Mouse (Mus musculus) liver, embryonic 12.5 days (tissue): Measurements from ENCODE around the gene Ngb. TPM values are rescaled to one million over a fixed set of nuclear protein-coding genes. Genes with fewer than 3 reads are reported as not detected.

ENCODE experiments used
- ATAC-seq: fragments of 200-750 bp; cut with Nextera tagmentation; 2 replicates; pipeline ENCODE4 v1.8.0; 2017; ENCODE audit warnings: moderate number of reproducible peaks, mild to moderate bottlenecking, moderate library complexity
- H3K27ac ChIP-seq: fragments of 300-500 bp; sonication (generic); 2 replicates; pipeline ENCODE4 v1.5.1; 2016; ENCODE audit warnings: mild to moderate bottlenecking
- H3K27me3 ChIP-seq: fragments of 300-500 bp; sonication (generic); replicated peaks from 2 replicates; pipeline ENCODE4 v1.6.1; 2016; ENCODE audit warnings: mild to moderate bottlenecking, moderate library complexity
- H3K36me3 ChIP-seq: fragments of 300-500 bp; sonication (generic); 2 replicates; pipeline ENCODE4 v1.6.1; 2016; ENCODE audit warnings: mild to moderate bottlenecking, moderate library complexity
- H3K4me1 ChIP-seq: fragments of 300-500 bp; sonication (generic); 2 replicates; pipeline ENCODE4 v1.6.1; 2016
- H3K4me2 ChIP-seq: fragments of 300-500 bp; sonication (generic); 2 replicates; pipeline ENCODE4 v1.6.1; 2016; ENCODE audit warnings: mild to moderate bottlenecking, moderate library complexity
- H3K4me3 ChIP-seq: fragments of 300-500 bp; sonication (generic); 2 replicates; pipeline ENCODE4 v1.5.1; 2016; ENCODE audit warnings: mild to moderate bottlenecking, moderate library complexity
- H3K9ac ChIP-seq: fragments of 300-500 bp; sonication (generic); 2 replicates; pipeline ENCODE4 v1.6.1; 2016; ENCODE audit warnings: mild to moderate bottlenecking, moderate library complexity
- H3K9me3 ChIP-seq: fragments of 300-500 bp; sonication (generic); replicated peaks from 2 replicates; pipeline ENCODE4 v1.6.1; 2016; ENCODE audit warnings: mild to moderate bottlenecking, moderate library complexity
- WGBS: fragments of 180-500 bp; shearing (Covaris S2); methylation state at CpG from one replicate; pipeline ENCODE4 v1.1.7; 2016; ENCODE audit not compliant: insufficient replicate concordance; 5-methylcytosine and 5-hydroxymethylcytosine counted together
- polyA plus RNA-seq: library from polyadenylated mRNA; unstranded; fragments of >200 nt; fragmentation: Nextera tagmentation; extraction: Ambion mirVana; gene quantifications from 2 replicates; pipeline ENCODE4 v1.2.1, GENCODE M21; 2016

Gene Ngb
- polyA plus RNA-seq, 1 experiment from 2014 or later, result 0.17 TPM

GRCm38 (mm10) chr12:87089701-87090100 lies 12.6 kb downstream of the Ngb start:
- no peak overlapping the region for H3K4me2 ChIP-seq
- 71% methylated on average over 2 of the region's 2 CpGs for WGBS
- no peak overlapping the region for H3K27ac ChIP-seq
- no peaks in the 10 kb centered on the region; the same call in 1 of the 2 replicates for H3K27me3 ChIP-seq
- H3K9me3 ChIP-seq, result no peaks in the 10 kb centered on the region
- no peak for ATAC-seq
- no peak overlapping the region for H3K4me3 ChIP-seq
- no peaks in the 10 kb centered on the region for H3K36me3 ChIP-seq
- peaks cover 15% of the 10 kb centered on the region; the same call in 1 of the 2 replicates for H3K4me1 ChIP-seq
- H3K9ac ChIP-seq, result no peak overlapping the region

- H3K9ac ChIP-seq, result no peak overlapping the region
- 63% methylated on average over 4 of the region's 4 CpGs for WGBS
- no peak overlapping the region for H3K4me2 ChIP-seq
- no peak for ATAC-seq
- H3K36me3 ChIP-seq, result no peaks in the 10 kb centered on the region
- no peak overlapping the region for H3K4me3 ChIP-seq
- H3K9me3 ChIP-seq, result no peaks in the 10 kb centered on the region
- H3K4me1 ChIP-seq, result peaks cover 15% of the 10 kb centered on the region; the same call in 1 of the 2 replicates
- H3K27ac ChIP-seq, result no peak overlapping the region
- no peaks in the 10 kb centered on the region; the same call in 1 of the 2 replicates for H3K27me3 ChIP-seq
Measured at GRCm38 (mm10) chr12:87089255-87089654, 13.1 kb downstream of the Ngb start.

- Histone ChIP-seq H3K4me2 (no peak overlapping the region), H3K36me3 (no peaks in the 10 kb centered on the region), H3K4me3 (no peak overlapping the region), H3K4me1 (peaks cover 15% of the 10 kb centered on the region; the same call in 1 of the 2 replicates), H3K9ac (no peak overlapping the region), H3K27ac (no peak overlapping the region), H3K27me3 (no peaks in the 10 kb centered on the region; the same call in 1 of the 2 replicates), H3K9me3 (no peaks in the 10 kb centered on the region)
- no peak for ATAC-seq
- WGBS, result 31% methylated on average over 4 of the region's 4 CpGs
Measured at GRCm38 (mm10) chr12:87088331-87088730, 14.0 kb downstream of the Ngb start.

GRCm38 (mm10) chr12:87087236-87087635 lies 15.1 kb downstream of the Ngb start:
- Histone ChIP-seq H3K27ac (no peak overlapping the region), H3K36me3 (no peaks in the 10 kb centered on the region), H3K9ac (no peak overlapping the region), H3K4me3 (no peak overlapping the region), H3K9me3 (no peaks in the 10 kb centered on the region), H3K4me2 (no peak overlapping the region), H3K27me3 (no peaks in the 10 kb centered on the region; the same call in 1 of the 2 replicates), H3K4me1 (peaks cover 15% of the 10 kb centered on the region; the same call in 1 of the 2 replicates)
- WGBS, result 58% methylated on average over 7 of the region's 7 CpGs
- no peak for ATAC-seq

GRCm38 (mm10) chr12:87082797-87083196 lies 19.5 kb downstream of the Ngb start:
- no peaks in the 10 kb centered on the region for H3K4me1 ChIP-seq
- H3K36me3 ChIP-seq, result no peaks in the 10 kb centered on the region
- H3K4me2 ChIP-seq, result no peak overlapping the region
- ATAC-seq, result no peak
- H3K4me3 ChIP-seq, result no peak overlapping the region
- H3K9me3 ChIP-seq, result no peaks in the 10 kb centered on the region
- no peak overlapping the region for H3K9ac ChIP-seq
- 62% methylated on average over 8 of the region's 8 CpGs for WGBS
- no peak overlapping the region for H3K27ac ChIP-seq
- no peaks in the 10 kb centered on the region; the same call in none of the 2 replicates for H3K27me3 ChIP-seq

GRCm38 (mm10) chr12:87076610-87077009 lies 25.7 kb downstream of the Ngb start:
- Histone ChIP-seq H3K27me3 (no peaks in the 10 kb centered on the region; the same call in 1 of the 2 replicates), H3K27ac (no peak overlapping the region), H3K4me2 (no peak overlapping the region), H3K9me3 (no peaks in the 10 kb centered on the region), H3K9ac (no peak overlapping the region), H3K36me3 (no peaks in the 10 kb centered on the region), H3K4me1 (no peaks in the 10 kb centered on the region), H3K4me3 (no peak overlapping the region)
- WGBS, result 66% methylated on average over 2 of the region's 2 CpGs
- ATAC-seq, result no peak

- Histone ChIP-seq H3K36me3 (no peaks in the 10 kb centered on the region), H3K9me3 (no peaks in the 10 kb centered on the region), H3K9ac (no peak overlapping the region), H3K4me2 (no peak overlapping the region), H3K27me3 (no peaks in the 10 kb centered on the region), H3K4me3 (no peak overlapping the region), H3K27ac (no peak overlapping the region), H3K4me1 (no peaks in the 10 kb centered on the region)
- WGBS, result 50% methylated on average over 5 of the region's 5 CpGs
- no peak for ATAC-seq
Measured at GRCm38 (mm10) chr12:87070520-87070919, 31.8 kb downstream of the Ngb start.

GRCm38 (mm10) chr12:87066429-87066828 lies 35.9 kb downstream of the Ngb start:
- H3K4me3 ChIP-seq, result no peak overlapping the region
- no peak for ATAC-seq
- no peaks in the 10 kb centered on the region for H3K27me3 ChIP-seq
- H3K9ac ChIP-seq, result no peak overlapping the region
- H3K9me3 ChIP-seq, result no peaks in the 10 kb centered on the region
- 72% methylated on average over 5 of the region's 5 CpGs for whole genome bisulfite sequencing
- no peaks in the 10 kb centered on the region for H3K36me3 ChIP-seq
- H3K4me1 ChIP-seq, result no peaks in the 10 kb centered on the region
- no peak overlapping the region for H3K27ac ChIP-seq
- H3K4me2 ChIP-seq, result no peak overlapping the region

GRCm38 (mm10) chr12:87065446-87065845 lies 36.9 kb downstream of the Ngb start:
- H3K9me3 ChIP-seq, result no peaks in the 10 kb centered on the region
- no peaks in the 10 kb centered on the region for H3K36me3 ChIP-seq
- H3K4me1 ChIP-seq, result no peaks in the 10 kb centered on the region
- no peak overlapping the region for H3K9ac ChIP-seq
- H3K27me3 ChIP-seq, result no peaks in the 10 kb centered on the region
- H3K4me2 ChIP-seq, result no peak overlapping the region
- no peak for ATAC-seq
- no peak overlapping the region for H3K27ac ChIP-seq
- WGBS, result 78% methylated on average over 11 of the region's 11 CpGs
- H3K4me3 ChIP-seq, result no peak overlapping the region

GRCm38 (mm10) chr12:87057066-87057465 lies 45.3 kb downstream of the Ngb start:
- ATAC-seq, result no peak

GRCm38 (mm10) chr12:87054873-87055272 lies 47.5 kb downstream of the Ngb start:
- Histone ChIP-seq H3K27ac (no peak overlapping the region), H3K9ac (no peak overlapping the region), H3K9me3 (no peaks in the 10 kb centered on the region), H3K4me1 (no peaks in the 10 kb centered on the region), H3K4me2 (no peak overlapping the region), H3K4me3 (no peak overlapping the region), H3K36me3 (no peaks in the 10 kb centered on the region), H3K27me3 (peaks cover 30% of the 10 kb centered on the region)
- 54% methylated on average over 7 of the region's 7 CpGs for WGBS
- ATAC-seq, result no peak

More at GRCm38 (mm10) chr12:87057066-87057465, 45.3 kb downstream of the Ngb start:
- H3K4me3 ChIP-seq, result no peak overlapping the region
- no peak overlapping the region for H3K9ac ChIP-seq
- 54% methylated on average over 17 of the region's 17 CpGs for WGBS
- no peaks in the 10 kb centered on the region for H3K36me3 ChIP-seq
- H3K27ac ChIP-seq, result no peak overlapping the region
- no peaks in the 10 kb centered on the region for H3K9me3 ChIP-seq
- peaks cover 30% of the 10 kb centered on the region for H3K27me3 ChIP-seq
- H3K4me1 ChIP-seq, result no peaks in the 10 kb centered on the region
- H3K4me2 ChIP-seq, result no peak overlapping the region

- no peaks in the 10 kb centered on the region for H3K36me3 ChIP-seq
- no peak overlapping the region for H3K4me2 ChIP-seq
- no peaks in the 10 kb centered on the region for H3K4me1 ChIP-seq
- H3K9me3 ChIP-seq, result no peaks in the 10 kb centered on the region
- H3K9ac ChIP-seq, result no peak overlapping the region
- H3K27me3 ChIP-seq, result peaks cover 24% of the 10 kb centered on the region
- H3K4me3 ChIP-seq, result no peak overlapping the region
- H3K27ac ChIP-seq, result no peak overlapping the region
- 27% methylated on average over 14 of the region's 16 CpGs for WGBS
- ATAC-seq, result no peak
Measured at GRCm38 (mm10) chr12:87052661-87053321, 49.5 kb downstream of the Ngb start.

- 52% methylated on average over 3 of the region's 3 CpGs for WGBS
- no peak for ATAC-seq
- Histone ChIP-seq H3K36me3 (no peaks in the 10 kb centered on the region), H3K27ac (no peak overlapping the region), H3K4me1 (no peaks in the 10 kb centered on the region), H3K4me2 (no peak overlapping the region), H3K9ac (no peak overlapping the region), H3K27me3 (no peaks in the 10 kb centered on the region), H3K4me3 (no peak overlapping the region), H3K9me3 (no peaks in the 10 kb centered on the region)
Measured at GRCm38 (mm10) chr12:87047536-87047935, 54.8 kb downstream of the Ngb start.
